Mouse (Mus musculus): ENCODE data around the gene Midn.
A peak's percentile ranks its signal among the peaks of the same experiment; 100 is the strongest.

DNA sequence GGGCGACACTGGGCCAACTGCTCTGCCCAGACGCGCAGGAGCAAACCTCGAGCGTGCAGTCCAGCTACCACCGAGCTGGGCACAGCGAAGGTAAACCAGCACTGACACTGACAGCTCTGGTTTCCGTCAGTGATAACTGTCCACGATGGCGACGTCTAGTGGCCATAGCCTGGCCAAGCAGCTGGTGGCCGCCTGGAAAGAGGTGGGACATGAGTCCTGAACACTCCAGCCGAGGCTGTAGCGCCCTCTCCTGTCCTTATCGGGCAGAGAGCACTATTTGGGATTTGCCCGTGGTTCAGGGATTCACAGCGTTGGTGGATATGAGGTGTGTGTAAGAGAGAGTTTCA, 16.9 kb downstream of the Midn start:
- peak; percentile 100 for TF ChIP-seq CTCF (IDR thresholded peaks at IDR 0.05; ENCODE audit: low read depth, low read length)
- TF ChIP-seq POLR2A (IDR thresholded peaks at IDR 0.05; ENCODE audit: insufficient read depth, low read length): no peak
- TF ChIP-seq EP300 (IDR thresholded peaks at IDR 0.05; ENCODE audit: insufficient read depth, low read depth, low read length): peak; percentile 62; the same call in 1 of the 2 replicates
